Mouse (Mus musculus) ES-E14 (cell line): Measurements from ENCODE around the gene Bcl2l1.

ENCODE experiments used
- CHD2 ChIP-seq: IDR thresholded peaks from 2 replicates; pipeline ENCODE4 v1.6.1; 2014; ENCODE audit warnings: mild to moderate bottlenecking, low read depth, low read length, inconsistent platforms
- HCFC1 ChIP-seq: IDR thresholded peaks from 2 replicates; pipeline ENCODE4 v1.6.1; 2012; ENCODE audit warnings: low read length, inconsistent platforms, borderline replicate concordance; ENCODE audit not compliant: insufficient read depth
- MAFK ChIP-seq: IDR thresholded peaks from 2 replicates; pipeline ENCODE4 v1.6.1; 2014; ENCODE audit warnings: mild to moderate bottlenecking, low read depth, low read length, inconsistent platforms; ENCODE audit not compliant: insufficient read depth

DNA sequence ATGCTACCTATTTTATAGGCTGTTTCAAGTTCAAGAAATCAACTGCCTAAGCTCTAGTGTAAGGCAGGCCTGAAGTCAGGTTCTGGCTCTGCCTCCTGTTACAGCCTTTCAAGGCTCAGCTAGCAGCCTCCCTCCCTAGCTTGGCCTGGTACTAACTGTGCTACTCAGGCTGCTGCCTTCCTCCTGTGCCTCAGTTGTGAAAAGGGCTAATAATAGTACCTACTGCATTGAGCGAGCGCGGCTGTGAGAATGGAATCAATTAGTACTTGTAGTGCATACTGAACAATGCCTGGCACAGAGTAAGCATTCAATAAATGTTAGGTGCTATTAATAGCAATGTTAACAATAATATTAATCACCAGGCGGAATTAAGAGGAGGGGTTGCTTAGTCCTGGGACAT lies 11.6 kb downstream of the Bcl2l1 start:
- TF ChIP-seq HCFC1 (no peak), CHD2 (no peak), MAFK (no peak)
